Mouse (Mus musculus) heart, embryonic 12.5 days (tissue): ENCODE results near the gene Rrm1. TPM values are rescaled to one million over a fixed set of nuclear protein-coding genes. Genes with fewer than 3 reads are reported as not detected.

Experiments
- polyA plus RNA-seq: library from polyadenylated mRNA; unstranded; fragments of >200 nt; fragmentation: Nextera tagmentation; extraction: Ambion mirVana; gene quantifications from 2 replicates; pipeline ENCODE4 v1.2.1, GENCODE M21; 2016

The Rrm1 gene
- polyA plus RNA-seq, 1 experiment from 2014 or later: 134 TPM

Other genes with a start within 250 kb of the Rrm1 start
- 35.8 and 38.1 TPM in 2 replicates for gene Nup98, start 231.5 kb upstream of the Rrm1 start, polyA plus RNA-seq
- gene Pgap2, start 231.5 kb upstream of the Rrm1 start, polyA plus RNA-seq: 50.7 and 55.6 TPM in 2 replicates
- 41.9 and 42.7 TPM in 2 replicates for gene Rhog, start 185.6 kb upstream of the Rrm1 start, polyA plus RNA-seq
- 16.8 and 19.1 TPM in 2 replicates for gene Stim1, start 173.9 kb upstream of the Rrm1 start, polyA plus RNA-seq
- gene Olfr543, start 40.0 kb downstream of the Rrm1 start, polyA plus RNA-seq: 0.15 TPM in 1 of 2 replicates, not detected in the other
- 0.06 and 0.08 TPM in 2 replicates for gene Olfr544, start 46.6 kb downstream of the Rrm1 start, polyA plus RNA-seq
- not detected in 2 replicates for gene Olfr545, start 57.9 kb downstream of the Rrm1 start, polyA plus RNA-seq
- gene Olfr547, start 93.1 kb downstream of the Rrm1 start, polyA plus RNA-seq: not detected in 2 replicates
- gene Olfr548-ps1, start 99.2 kb downstream of the Rrm1 start, polyA plus RNA-seq: not detected in 2 replicates
- not detected in 2 replicates for gene Olfr549, start 108.2 kb downstream of the Rrm1 start, polyA plus RNA-seq
- gene Trim21, start 123.8 kb downstream of the Rrm1 start, polyA plus RNA-seq: 0.46 and 0.49 TPM in 2 replicates
- not detected in 2 replicates for gene Olfr550, start 129.7 kb downstream of the Rrm1 start, polyA plus RNA-seq
- gene Olfr551, start 150.2 kb downstream of the Rrm1 start, polyA plus RNA-seq: not detected in 2 replicates
- gene Olfr552, start 156.1 kb downstream of the Rrm1 start, polyA plus RNA-seq: not detected in 2 replicates
- gene Olfr553, start 176.5 kb downstream of the Rrm1 start, polyA plus RNA-seq: not detected in 2 replicates
- not detected in 2 replicates for gene Olfr554, start 196.7 kb downstream of the Rrm1 start, polyA plus RNA-seq
- not detected in 2 replicates for gene Olfr555, start 217.1 kb downstream of the Rrm1 start, polyA plus RNA-seq
- gene Olfr556, start 223.2 kb downstream of the Rrm1 start, polyA plus RNA-seq: not detected in 2 replicates
- gene Trim68, start 245.6 kb downstream of the Rrm1 start, polyA plus RNA-seq: 14.1 and 14.7 TPM in 2 replicates